ENCODE assay signal across 8 mouse cellular contexts in the genomic region with DNA sequence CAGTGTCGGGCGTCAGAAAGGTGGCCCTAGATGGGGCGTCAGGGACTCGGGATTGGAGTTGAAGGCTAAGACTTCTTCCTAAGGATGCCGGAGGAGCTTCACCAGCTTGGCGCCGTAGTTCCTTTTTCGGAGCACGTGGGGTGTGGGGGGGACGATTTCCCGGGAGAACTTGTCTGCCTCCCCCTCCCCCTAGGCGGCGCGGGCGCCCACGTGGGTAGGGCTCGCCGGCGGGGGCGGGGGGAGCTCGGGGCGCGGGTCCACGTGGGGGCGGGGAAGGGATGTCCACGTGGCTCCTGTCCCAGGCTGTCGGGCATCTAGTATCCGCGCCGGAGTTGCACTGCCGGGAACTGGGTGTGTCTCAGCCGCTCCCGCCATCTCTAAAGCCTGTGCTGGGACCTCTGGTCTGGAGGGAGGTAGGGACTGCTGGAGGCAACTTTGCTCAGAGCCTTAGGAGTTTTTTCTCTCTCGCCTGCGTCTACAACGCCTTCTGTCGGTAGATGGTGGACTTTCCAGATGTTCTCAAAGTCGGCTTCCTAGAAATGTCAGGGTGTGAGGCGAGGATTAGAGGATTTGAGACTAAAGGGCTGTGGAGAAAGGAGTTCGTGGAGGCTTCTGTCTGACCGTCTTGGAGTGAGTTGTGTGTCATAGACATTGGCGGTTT. TPM values are rescaled to one million over a fixed set of nuclear protein-coding genes. Genes with fewer than 3 reads are reported as not detected.
A peak's percentile ranks its signal among the peaks of the same experiment; 100 is the strongest.
DNase-seq lines count a peak whose midpoint lies in the region; ATAC-seq lines count a peak whose summit lies in the region.

No protein-coding gene starts in this region.

- H3K9ac ChIP-seq in embryonic facial prominence, embryonic 12.5 days = peak overlapping the region; percentile 63
- H3K9ac ChIP-seq in kidney, embryonic 14.5 days (ENCODE audit: low read depth, low read length) = peak overlapping the region; percentile 74
- peak overlapping the region; percentile 92 for H3K9ac ChIP-seq in liver, embryonic 12.5 days
- H3K9ac ChIP-seq in stomach, embryonic 15.5 days = peak overlapping the region; percentile 89

- no peaks in the 10 kb centered on the region for H3K9me3 ChIP-seq in embryonic facial prominence, embryonic 12.5 days
- H3K9me3 ChIP-seq in kidney, embryonic 14.5 days (ENCODE audit: control insufficient read depth, low read length) = no peaks in the 10 kb centered on the region
- no peaks in the 10 kb centered on the region for H3K9me3 ChIP-seq in liver, embryonic 12.5 days (replicated peaks)
- H3K9me3 ChIP-seq in stomach, embryonic 15.5 days = no peaks in the 10 kb centered on the region

- peak overlapping the region; percentile 95 for H3K27ac ChIP-seq in embryonic facial prominence, embryonic 12.5 days
- H3K27ac ChIP-seq in kidney, embryonic 14.5 days (ENCODE audit: low read depth, low read length) = peak overlapping the region; percentile 88
- H3K27ac ChIP-seq in liver, embryonic 12.5 days = peak overlapping the region; percentile 93
- peak overlapping the region; percentile 98 for H3K27ac ChIP-seq in stomach, embryonic 15.5 days

- no peaks in the 10 kb centered on the region for H3K27me3 ChIP-seq in embryonic facial prominence, embryonic 12.5 days
- H3K27me3 ChIP-seq in kidney, embryonic 14.5 days (ENCODE audit: control insufficient read depth, insufficient read depth, low read length) = no peaks in the 10 kb centered on the region
- H3K27me3 ChIP-seq in liver, embryonic 12.5 days (replicated peaks) = no peaks in the 10 kb centered on the region
- H3K27me3 ChIP-seq in stomach, embryonic 15.5 days (replicated peaks) = no peaks in the 10 kb centered on the region

- 1% methylated on average over 40 of the region's 42 CpGs for WGBS in embryonic facial prominence, embryonic 12.5 days
- WGBS in kidney, embryonic 14.5 days = 1% methylated on average over 28 of the region's 42 CpGs
- 1% methylated on average over 39 of the region's 42 CpGs for WGBS in liver, embryonic 12.5 days (ENCODE audit: insufficient replicate concordance)
- under 1% methylated on average over 32 of the region's 42 CpGs for WGBS in stomach, embryonic 15.5 days

- peak; percentile 86 for DNase-seq in 3T3-L1 (ENCODE audit: low read depth, low spot score)
- peak; percentile 84 for DNase-seq in adrenal gland, postnatal 25 days
- DNase-seq in heart, adult 9 months (ENCODE audit: low spot score in 2 of 2) = peak; percentile 80 to 86

- H3K36me3 ChIP-seq in embryonic facial prominence, embryonic 12.5 days = peaks cover 5% of the 10 kb centered on the region
- peaks cover 13% of the 10 kb centered on the region for H3K36me3 ChIP-seq in kidney, embryonic 14.5 days (ENCODE audit: control insufficient read depth, insufficient read depth, low read length)
- H3K36me3 ChIP-seq in liver, embryonic 12.5 days = peaks cover 23% of the 10 kb centered on the region
- H3K36me3 ChIP-seq in stomach, embryonic 15.5 days = peaks cover under 1% of the 10 kb centered on the region

- H3K4me2 ChIP-seq in embryonic facial prominence, embryonic 12.5 days (replicated peaks) = peak overlapping the region; percentile 56
- peak overlapping the region; percentile 80 for H3K4me2 ChIP-seq in kidney, embryonic 14.5 days (replicated peaks; ENCODE audit: low read depth, low read length)
- peak overlapping the region; percentile 98 for H3K4me2 ChIP-seq in liver, embryonic 12.5 days
- H3K4me2 ChIP-seq in stomach, embryonic 15.5 days = peak overlapping the region; percentile 72

- peak; percentile 73 for ATAC-seq in embryonic facial prominence, embryonic 12.5 days (ENCODE audit: insufficient number of reproducible peaks, insufficient read depth, low FRiP score, low TSS enrichment)
- peak; percentile 85 for ATAC-seq in kidney, embryonic 14.5 days (ENCODE audit: low FRiP score, low TSS enrichment)
- peak; percentile 70 for ATAC-seq in liver, embryonic 12.5 days
- peak; percentile 48 for ATAC-seq in monocyte, adult 5-6 weeks (replicated peaks; ENCODE audit: insufficient number of reproducible peaks, low FRiP score, low TSS enrichment, poor library complexity, severe bottlenecking)
- ATAC-seq in stomach, embryonic 15.5 days (ENCODE audit: insufficient read depth, low FRiP score, low read depth) = peak; percentile 80

- H3K4me3 ChIP-seq in embryonic facial prominence, embryonic 12.5 days = peak overlapping the region; percentile 86
- peak overlapping the region; percentile 72 for H3K4me3 ChIP-seq in kidney, embryonic 14.5 days (ENCODE audit: low read length)
- H3K4me3 ChIP-seq in liver, embryonic 12.5 days = peak overlapping the region; percentile 96
- peak overlapping the region; percentile 99 for H3K4me3 ChIP-seq in stomach, embryonic 15.5 days (replicated peaks)

- H3K4me1 ChIP-seq in embryonic facial prominence, embryonic 12.5 days = peaks cover 17% of the 10 kb centered on the region
- peaks cover 9% of the 10 kb centered on the region; the same call in 1 of the 2 replicates for H3K4me1 ChIP-seq in kidney, embryonic 14.5 days (ENCODE audit: control insufficient read depth, insufficient read depth, low read length)
- peaks cover 62% of the 10 kb centered on the region for H3K4me1 ChIP-seq in liver, embryonic 12.5 days
- H3K4me1 ChIP-seq in stomach, embryonic 15.5 days = peaks cover 15% of the 10 kb centered on the region; the same call in 1 of the 2 replicates

RNA-seq across cellular contexts. Expression of a gene that starts 12.1 kb away (rescaled TPM):
- 76.2 and 94.9 TPM in 2 replicates for total RNA-seq in adrenal gland, postnatal 25 days (2021)
- polyA plus RNA-seq in embryonic facial prominence, embryonic 12.5 days (2016; fragmentation: Nextera tagmentation; extraction: Ambion mirVana) = 131 and 142 TPM in 2 replicates
- polyA plus RNA-seq in kidney, embryonic 14.5 days (2014; fragmentation: Nextera tagmentation; extraction: Ambion mirVana) = 79.6 and 97.2 TPM in 2 replicates
- 53.2 and 53.4 TPM in 2 replicates for polyA plus RNA-seq in liver, embryonic 12.5 days (2016; fragmentation: Nextera tagmentation; extraction: Ambion mirVana)
- 90.1 to 143 TPM (median 108 TPM) in 3 replicates for total RNA-seq in monocyte, adult 5-6 weeks (2017)
- 73.9 and 74.1 TPM in 2 replicates for polyA plus RNA-seq in stomach, embryonic 15.5 days (2015; fragmentation: Nextera tagmentation; extraction: Ambion mirVana)

RNA-seq across cellular contexts. Expression of a gene that starts 12.4 kb away (rescaled TPM):
- total RNA-seq in adrenal gland, postnatal 25 days (2021) = 25.7 and 32.7 TPM in 2 replicates
- 37.9 and 39.7 TPM in 2 replicates for polyA plus RNA-seq in embryonic facial prominence, embryonic 12.5 days (2016; fragmentation: Nextera tagmentation; extraction: Ambion mirVana)
- polyA plus RNA-seq in kidney, embryonic 14.5 days (2014; fragmentation: Nextera tagmentation; extraction: Ambion mirVana) = 39.5 and 54.4 TPM in 2 replicates
- 34.8 and 36.0 TPM in 2 replicates for polyA plus RNA-seq in liver, embryonic 12.5 days (2016; fragmentation: Nextera tagmentation; extraction: Ambion mirVana)
- 4.4 to 21.4 TPM (median 6.6 TPM) in 3 replicates for total RNA-seq in monocyte, adult 5-6 weeks (2017)
- 32.7 and 37.5 TPM in 2 replicates for polyA plus RNA-seq in stomach, embryonic 15.5 days (2015; fragmentation: Nextera tagmentation; extraction: Ambion mirVana)

RNA-seq across cellular contexts. Expression of a gene that starts 18.6 kb away (rescaled TPM):
- total RNA-seq in adrenal gland, postnatal 25 days (2021) = 43.4 and 54.5 TPM in 2 replicates
- 93.8 and 102 TPM in 2 replicates for polyA plus RNA-seq in embryonic facial prominence, embryonic 12.5 days (2016; fragmentation: Nextera tagmentation; extraction: Ambion mirVana)
- 80.6 and 114 TPM in 2 replicates for polyA plus RNA-seq in kidney, embryonic 14.5 days (2014; fragmentation: Nextera tagmentation; extraction: Ambion mirVana)
- 136 and 147 TPM in 2 replicates for polyA plus RNA-seq in liver, embryonic 12.5 days (2016; fragmentation: Nextera tagmentation; extraction: Ambion mirVana)
- 30.2 to 54.5 TPM (median 30.5 TPM) in 3 replicates for total RNA-seq in monocyte, adult 5-6 weeks (2017)
- 79.3 and 89.8 TPM in 2 replicates for polyA plus RNA-seq in stomach, embryonic 15.5 days (2015; fragmentation: Nextera tagmentation; extraction: Ambion mirVana)

RNA-seq across cellular contexts. Expression of a gene that starts 53.8 kb away (rescaled TPM):
- total RNA-seq in adrenal gland, postnatal 25 days (2021) = 19.9 and 26.3 TPM in 2 replicates
- 6.1 and 7.2 TPM in 2 replicates for polyA plus RNA-seq in embryonic facial prominence, embryonic 12.5 days (2016; fragmentation: Nextera tagmentation; extraction: Ambion mirVana)
- 2.8 and 4.2 TPM in 2 replicates for polyA plus RNA-seq in kidney, embryonic 14.5 days (2014; fragmentation: Nextera tagmentation; extraction: Ambion mirVana)
- polyA plus RNA-seq in liver, embryonic 12.5 days (2016; fragmentation: Nextera tagmentation; extraction: Ambion mirVana) = 3.5 and 3.9 TPM in 2 replicates
- total RNA-seq in monocyte, adult 5-6 weeks (2017) = 4.3 to 14.7 TPM (median 6.0 TPM) in 3 replicates
- 8.1 TPM in 2 replicates for polyA plus RNA-seq in stomach, embryonic 15.5 days (2015; fragmentation: Nextera tagmentation; extraction: Ambion mirVana)

RNA-seq across cellular contexts. Expression of a gene that starts 58.8 kb away (rescaled TPM):
- total RNA-seq in adrenal gland, postnatal 25 days (2021) = 16.9 and 19.7 TPM in 2 replicates
- 20.0 and 21.5 TPM in 2 replicates for polyA plus RNA-seq in embryonic facial prominence, embryonic 12.5 days (2016; fragmentation: Nextera tagmentation; extraction: Ambion mirVana)
- polyA plus RNA-seq in kidney, embryonic 14.5 days (2014; fragmentation: Nextera tagmentation; extraction: Ambion mirVana) = 9.0 and 17.0 TPM in 2 replicates
- polyA plus RNA-seq in liver, embryonic 12.5 days (2016; fragmentation: Nextera tagmentation; extraction: Ambion mirVana) = 6.5 TPM in 2 replicates
- 7.5 to 16.0 TPM (median 11.5 TPM) in 3 replicates for total RNA-seq in monocyte, adult 5-6 weeks (2017)
- polyA plus RNA-seq in stomach, embryonic 15.5 days (2015; fragmentation: Nextera tagmentation; extraction: Ambion mirVana) = 13.1 and 17.3 TPM in 2 replicates

Comparison
In these comparisons a context has a peak if more than half of its experiments do, and no peak if none do; other contexts are left out.
1. Peak in every context shown above with its lines: DNase-seq, ATAC-seq, H3K4me3 ChIP-seq and H3K27ac ChIP-seq.